Mouse (Mus musculus) large intestine, adult 2 months (tissue): ENCODE data around the gene Elp5. TPM values are rescaled to one million over a fixed set of nuclear protein-coding genes. Genes with fewer than 3 reads are reported as not detected.
"Not testable (repeated sequence)": the region's sequence is repeated elsewhere in the genome, so short reads cannot be mapped to it uniquely, and the experiment has no call there.

ENCODE experiments used
- DNase-seq: peaks from one replicate; pipeline ENCODE4 v3.0.0-alpha.2; 2012; ENCODE audit warnings: low read depth, low spot score
- WGBS: fragments of 180-500 bp; shearing (Covaris S2); methylation state at CpG from one replicate; pipeline ENCODE4 v1.1.7; 2018; 5-methylcytosine and 5-hydroxymethylcytosine counted together
- polyA plus RNA-seq: library from polyadenylated mRNA; depleted of rRNA; stranded (reverse); fragments of >200 nt; gene quantifications from 2 replicates; pipeline ENCODE4 v1.2.3, GENCODE M21; 2012

The Elp5 gene
- polyA plus RNA-seq, 1 experiment, result 78.1 TPM

GRCm38 (mm10) chr11:69966006-69966859 is 16.1 kb downstream of the Elp5 start:
- no peak for DNase-seq

GRCm38 (mm10) chr11:69965271-69966005 is 16.9 kb downstream of the Elp5 start:
- WGBS, result 5% methylated on average over 49 of the region's 49 CpGs

More at GRCm38 (mm10) chr11:69966006-69966859, 16.1 kb downstream of the Elp5 start:
- 3% methylated on average over 58 of the region's 59 CpGs for WGBS

GRCm38 (mm10) chr11:69964650-69965270 is 17.6 kb downstream of the Elp5 start, which contains the start of gene Cldn7:
Gene Cldn7, plus strand, starts transcription at chr11:69964779.
- 13% methylated on average over 24 of the region's 24 CpGs for WGBS
- DNase-seq, result no peak

More at GRCm38 (mm10) chr11:69965271-69966005, 16.9 kb downstream of the Elp5 start:
- DNase-seq, result no peak

GRCm38 (mm10) chr11:69961841-69962240 is 20.5 kb downstream of the Elp5 start:
- 5% methylated on average over 5 of the region's 5 CpGs for WGBS
- DNase-seq, result no peak

GRCm38 (mm10) chr11:69960616-69961015 is 21.7 kb downstream of the Elp5 start:
- DNase-seq, result no peak
- WGBS, result 48% methylated on average over 5 of the region's 5 CpGs

GRCm38 (mm10) chr11:69956218-69956617 is 26.1 kb downstream of the Elp5 start:
- DNase-seq, result no peak
- WGBS, result 91% methylated on average over 1 of the region's 1 CpGs

- DNase-seq, result not testable (repeated sequence)
- 69% methylated on average over 4 of the region's 4 CpGs for WGBS
These were observed 26.7 kb downstream of the Elp5 start for GRCm38 (mm10) chr11:69955618-69956017.

GRCm38 (mm10) chr11:69953267-69953915 is 28.9 kb downstream of the Elp5 start:
- no peak for DNase-seq
- WGBS, result 25% methylated on average over 11 of the region's 11 CpGs

- DNase-seq, result no peak
- 45% methylated on average over 1 of the region's 1 CpGs for WGBS
These were observed 30.0 kb downstream of the Elp5 start for GRCm38 (mm10) chr11:69952274-69952673.

- 46% methylated on average over 4 of the region's 4 CpGs for WGBS
These were observed 31.4 kb downstream of the Elp5 start for GRCm38 (mm10) chr11:69950807-69951459.

GRCm38 (mm10) chr11:69948763-69949150 is 33.6 kb downstream of the Elp5 start:
- under 1% methylated on average over 14 of the region's 14 CpGs for WGBS
- peak; percentile 89 for DNase-seq

More at GRCm38 (mm10) chr11:69950807-69951459, 31.4 kb downstream of the Elp5 start:
- no peak for DNase-seq

GRCm38 (mm10) chr11:69948066-69948762 is 34.1 kb downstream of the Elp5 start, which contains the start of gene Slc2a4:
Gene Slc2a4, minus strand, starts transcription at chr11:69948188.
- no peak for DNase-seq
- WGBS, result under 1% methylated on average over 34 of the region's 34 CpGs

- WGBS, result 17% methylated on average over 29 of the region's 29 CpGs
- DNase-seq, result no peak
These were observed 34.8 kb downstream of the Elp5 start for GRCm38 (mm10) chr11:69947337-69948065.

GRCm38 (mm10) chr11:69945997-69946891 is 36.1 kb downstream of the Elp5 start:
- 81% methylated on average over 18 of the region's 18 CpGs for WGBS
- DNase-seq, result no peak

- DNase-seq, result no peak
- WGBS, result 73% methylated on average over 13 of the region's 13 CpGs
These were observed 37.1 kb downstream of the Elp5 start for GRCm38 (mm10) chr11:69945216-69945615.

- WGBS, result 91% methylated on average over 4 of the region's 4 CpGs
- DNase-seq, result no peak
These were observed 41.4 kb downstream of the Elp5 start for GRCm38 (mm10) chr11:69940962-69941361.

GRCm38 (mm10) chr11:69939731-69940130 is 42.6 kb downstream of the Elp5 start:
- 94% methylated on average over 17 of the region's 17 CpGs for WGBS
- DNase-seq, result no peak
